Mouse (Mus musculus) megakaryocyte, embryonic 14.5 days (primary cell): ENCODE data around the gene Mbd3.

Source experiments
- FLI1 ChIP-seq: IDR thresholded peaks from 2 replicates; pipeline ENCODE4 v1.6.1; 2012; ENCODE audit warnings: low read length, inconsistent platforms, mixed read lengths
- GATA1 ChIP-seq: IDR thresholded peaks from 3 replicates; pipeline ENCODE4 v1.6.1; 2012; ENCODE audit warnings: mixed read lengths, low read length, inconsistent platforms, borderline replicate concordance

DNA sequence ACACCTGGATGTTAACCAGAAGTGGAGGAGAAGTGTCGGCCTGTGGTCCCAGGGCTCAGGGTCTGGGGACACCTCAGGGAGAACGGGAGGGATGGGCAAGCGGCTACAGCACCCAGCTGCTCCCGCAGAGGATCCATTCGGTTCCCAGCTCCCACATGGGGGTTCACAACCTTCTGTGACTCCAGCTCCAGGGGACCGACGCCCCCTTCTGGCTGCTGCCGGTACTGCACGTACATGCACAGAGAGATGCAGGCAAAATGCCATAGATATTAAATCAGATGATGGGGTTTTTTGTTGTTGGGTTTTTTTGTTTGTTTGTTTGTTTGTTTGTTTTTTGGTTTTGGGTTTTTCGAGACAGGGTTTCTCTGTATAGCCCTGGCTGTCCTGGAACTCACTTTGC is 21.6 kb downstream of the Mbd3 start:
- TF ChIP-seq FLI1, result no peak
- TF ChIP-seq GATA1, result no peak
